Mouse (Mus musculus) layer of hippocampus, adult 18-20 months (tissue): ENCODE measurements around the gene Nfkb2. TPM values are rescaled to one million over a fixed set of nuclear protein-coding genes. Genes with fewer than 3 reads are reported as not detected.
A peak's percentile ranks its signal among the peaks of the same experiment; 100 is the strongest.

ENCODE experiments used
- DNase-seq, 2 experiments: peaks; one replicate each; pipeline ENCODE4 v3.0.0; 2022; ENCODE audit warnings: low spot score in 2 of 2
- long read RNA-seq: library from polyadenylated mRNA; stranded (forward); transcript quantifications from one replicate; pipeline ENCODE4 v2.0.0, GENCODE M21; 2021
- total RNA-seq, 2 experiments: library from RNA; stranded (reverse); gene quantifications; 2 replicates each; pipeline ENCODE4 v1.2.3; 2021

Nfkb2 gene
- total RNA-seq = 1 to 10 TPM; 2.2 to 2.3 TPM
- long read RNA-seq, partial matches to known transcripts = 1 of 5 reads
- long read RNA-seq, other reads (novel, unspliced or antisense) = 2 of 5 reads

- peak; percentile 52 to 81 for DNase-seq
Observed at GRCm38 (mm10) chr19:46304216-46304841, at the start of gene Nfkb2. TSS of gene Nfkb2 (plus strand) at chr19:46304320.

GRCm38 (mm10) chr19:46264762-46265161, 39.4 kb upstream of the Nfkb2 start:
- no peak for DNase-seq

GRCm38 (mm10) chr19:46275307-46275706, 28.8 kb upstream of the Nfkb2 start:
- DNase-seq = no peak

GRCm38 (mm10) chr19:46282081-46282849, 21.9 kb upstream of the Nfkb2 start:
- DNase-seq = no peak

- DNase-seq = no peak
Observed at GRCm38 (mm10) chr19:46284686-46285085, 19.4 kb upstream of the Nfkb2 start.

- DNase-seq = no peak
Observed at GRCm38 (mm10) chr19:46285631-46286030, 18.5 kb upstream of the Nfkb2 start.

- no peak for DNase-seq
Observed at GRCm38 (mm10) chr19:46286047-46286446, 18.1 kb upstream of the Nfkb2 start.

GRCm38 (mm10) chr19:46286926-46287325, 17.2 kb upstream of the Nfkb2 start:
- DNase-seq = no peak

GRCm38 (mm10) chr19:46287566-46287965, 16.6 kb upstream of the Nfkb2 start:
- no peak for DNase-seq

- DNase-seq = no peak
Observed at GRCm38 (mm10) chr19:46290535-46291105, 13.5 kb upstream of the Nfkb2 start.

GRCm38 (mm10) chr19:46296938-46297337, 7.2 kb upstream of the Nfkb2 start:
- no peak for DNase-seq

GRCm38 (mm10) chr19:46300294-46301045, 3.6 kb upstream of the Nfkb2 start:
- DNase-seq = no peak

- no peak for DNase-seq
Observed at GRCm38 (mm10) chr19:46302551-46302950, 1.6 kb upstream of the Nfkb2 start.

- DNase-seq = no peak
Observed at GRCm38 (mm10) chr19:46303251-46304215, 587 bp upstream of the Nfkb2 start.

GRCm38 (mm10) chr19:46304908-46305333, 801 bp downstream of the Nfkb2 start:
- no peak for DNase-seq

- peak in 1 of 2 experiments; percentile 79 for DNase-seq
Observed at GRCm38 (mm10) chr19:46305432-46306267, 1.5 kb downstream of the Nfkb2 start.

GRCm38 (mm10) chr19:46306268-46306610, 2.1 kb downstream of the Nfkb2 start:
- DNase-seq = no peak

- DNase-seq = no peak
Observed at GRCm38 (mm10) chr19:46306751-46307289, 2.7 kb downstream of the Nfkb2 start.

GRCm38 (mm10) chr19:46307781-46308180, 3.7 kb downstream of the Nfkb2 start:
- no peak for DNase-seq
